Mouse (Mus musculus) left cerebral cortex, postnatal 25 days (tissue): ENCODE data around the gene Cpa4. TPM values are rescaled to one million over a fixed set of nuclear protein-coding genes. Genes with fewer than 3 reads are reported as not detected.

Source experiments
- DNase-seq, 2 experiments: peaks; one replicate each; pipeline ENCODE4 v3.0.0; 2022; ENCODE audit warnings: low spot score in 2 of 2, mixed read lengths in 1 of 2
- intact Hi-C: fragments of 180-260 bp; cut with DNase I; formaldehyde crosslinking; loops from one replicate; pipeline ENCODE4 v1.15.1; 2025
- total RNA-seq, 2 experiments: library from RNA; stranded (reverse); gene quantifications; 2 replicates each; pipeline ENCODE4 v1.2.3; 2021

Cpa4 gene
- total RNA-seq, 2 experiments from 2014 or later = 0.16 to 0.18 TPM

DNA sequence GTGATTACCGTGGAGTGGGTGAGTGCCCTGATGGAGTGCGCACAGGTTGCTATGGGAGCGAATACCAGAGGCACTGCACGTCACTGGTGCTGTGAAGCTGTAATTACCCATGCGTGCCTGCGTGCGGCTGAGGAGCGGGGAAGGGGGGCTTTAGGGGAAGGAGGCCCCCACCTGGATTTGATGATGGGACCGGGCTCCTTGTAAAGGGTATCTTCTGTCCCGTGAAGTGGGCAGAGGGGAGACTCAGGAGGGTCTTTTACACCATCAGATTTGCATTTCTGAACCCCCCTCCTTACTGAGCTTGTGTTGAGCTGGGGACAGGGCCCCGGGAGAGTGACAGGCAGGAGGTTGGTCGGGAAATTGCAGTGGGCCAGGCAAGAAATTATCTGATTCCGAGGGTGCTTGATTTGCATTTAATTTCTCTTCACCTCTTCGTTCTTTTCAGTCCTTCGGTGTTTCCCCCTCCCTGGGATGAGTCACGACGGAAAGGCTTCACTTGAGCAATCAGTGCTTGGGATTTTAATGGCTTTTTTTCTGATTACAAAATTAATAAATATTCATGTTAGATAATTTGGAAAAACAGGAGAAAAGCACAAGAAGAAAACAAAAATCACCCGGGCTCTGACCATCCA lies 49.9 kb downstream of the Cpa4 start:
- peak; percentile 69 to 70 for DNase-seq
- intact Hi-C loops = no loop called here

DNA sequence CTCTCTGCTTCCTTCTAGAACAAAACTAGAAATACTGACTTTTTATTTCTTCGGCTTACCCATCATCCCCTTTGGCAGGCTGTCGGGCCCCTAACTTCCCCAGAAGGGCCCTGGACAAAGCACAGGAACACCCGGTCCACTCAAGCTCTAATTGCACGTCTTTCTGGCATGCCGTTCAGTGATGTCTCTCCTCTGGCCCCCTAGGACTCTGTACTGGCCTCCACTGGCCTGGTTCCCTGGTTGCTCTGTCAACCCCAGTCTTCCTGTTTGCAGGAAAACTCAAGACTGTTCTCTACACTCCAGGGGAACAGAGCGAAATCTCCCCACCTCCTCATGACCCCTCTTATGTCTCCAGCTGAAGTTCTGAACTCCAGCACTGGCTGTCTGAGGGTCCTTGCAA lies 50.6 kb downstream of the Cpa4 start:
- intact Hi-C loops = no loop called here
- no peak for DNase-seq

DNA sequence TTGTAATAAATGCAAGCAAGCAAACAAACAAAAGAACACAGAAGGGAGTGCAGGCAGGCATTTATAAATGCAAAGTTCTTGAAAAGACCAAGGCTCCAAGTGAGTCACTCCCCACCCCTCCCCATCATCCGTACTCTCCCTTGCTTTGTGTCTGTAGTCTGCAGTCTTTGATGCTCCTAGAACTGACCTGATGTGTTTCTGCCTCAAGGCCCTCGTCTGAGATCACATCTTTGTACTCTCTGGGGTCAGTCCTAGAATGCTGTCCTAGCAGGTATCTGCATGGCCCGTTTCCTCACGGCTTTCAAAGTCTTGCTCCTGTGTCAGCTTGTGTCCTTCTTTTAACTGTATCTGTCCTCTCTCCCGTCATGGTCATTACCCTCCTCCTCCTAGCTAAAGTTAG lies 51.4 kb downstream of the Cpa4 start:
- no peak for DNase-seq
- intact Hi-C loops = no loop called here

DNA sequence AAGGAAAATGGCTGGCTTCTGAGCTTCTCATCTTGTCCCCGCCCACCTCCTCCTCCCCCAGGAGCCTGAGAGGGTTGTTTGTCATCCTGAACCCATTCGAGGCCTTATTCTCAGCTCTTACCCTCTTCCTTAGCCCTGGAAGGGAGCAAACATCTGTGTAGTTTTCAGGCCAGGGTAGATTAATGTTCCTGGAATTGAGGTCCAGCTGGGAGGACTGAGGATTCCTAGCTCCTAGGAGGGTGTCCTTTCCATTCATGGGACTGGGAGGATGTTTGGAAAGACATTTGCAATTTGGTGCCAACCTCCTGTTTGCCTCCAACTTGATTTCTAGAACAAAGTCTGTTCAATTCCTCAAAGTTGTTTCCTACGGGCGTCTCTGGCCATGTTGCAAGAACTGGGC lies 52.4 kb downstream of the Cpa4 start:
- intact Hi-C loops = no loop called here
- DNase-seq = no peak

DNA sequence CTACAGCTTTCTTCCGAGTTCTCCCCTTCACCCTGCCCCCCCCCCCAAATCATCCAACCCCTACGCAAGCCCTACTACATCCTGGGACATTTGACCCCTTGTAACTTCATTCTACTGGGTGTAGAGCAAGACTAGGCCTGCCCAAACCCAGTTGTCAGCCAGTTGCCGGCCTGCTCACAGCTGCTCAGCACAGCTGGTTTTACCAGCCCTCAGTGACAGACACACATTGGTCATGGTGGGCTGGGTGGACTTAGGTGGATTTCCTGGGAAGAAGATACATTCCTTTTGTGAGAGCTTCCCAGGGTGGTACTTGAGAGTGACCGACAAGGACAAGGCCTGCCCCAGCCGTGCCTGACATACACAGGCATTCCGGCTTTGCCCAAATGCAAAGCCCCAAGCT lies 52.8 kb downstream of the Cpa4 start:
- intact Hi-C loops = no loop called here
- no peak for DNase-seq

DNA sequence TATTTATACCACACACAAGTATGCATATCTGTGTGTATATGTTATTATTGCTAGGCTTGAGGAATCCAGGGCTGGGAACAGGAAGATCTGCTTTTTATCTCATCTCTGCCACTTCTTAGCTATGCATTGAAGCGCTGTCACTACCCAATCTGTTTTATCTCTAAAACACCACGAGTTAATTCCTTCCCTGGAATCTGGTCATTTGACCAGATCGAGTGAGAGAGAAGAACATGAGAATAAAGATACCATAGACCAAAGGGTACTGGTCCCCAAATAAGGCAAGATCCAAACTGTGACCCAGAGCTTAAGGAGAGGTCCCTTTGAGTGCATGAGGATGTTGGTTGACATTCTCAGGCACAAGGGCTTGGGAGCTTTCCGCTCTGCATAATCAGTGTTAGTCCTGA lies 53.8 kb downstream of the Cpa4 start:
- intact Hi-C loops = no loop called here
- DNase-seq = no peak

DNA sequence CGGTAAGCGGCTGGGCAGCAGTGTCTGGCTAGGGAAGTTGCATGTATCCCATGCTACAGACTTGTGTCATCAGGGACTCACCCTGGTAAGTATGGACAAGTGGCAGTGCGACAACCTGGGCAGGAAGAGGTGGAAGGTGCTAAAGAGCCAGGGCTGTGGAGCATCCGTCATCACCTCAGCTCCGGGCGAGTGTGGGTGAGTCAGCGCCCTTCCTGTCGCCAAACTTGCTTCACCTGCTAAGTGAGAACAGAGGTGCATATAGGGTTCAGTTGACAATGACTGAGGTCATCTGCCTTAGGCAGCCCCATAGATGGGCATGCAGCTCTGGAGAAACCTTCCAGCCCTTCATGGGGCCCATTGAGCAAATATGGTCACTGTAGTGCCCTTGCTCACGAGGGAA lies 56.6 kb downstream of the Cpa4 start:
- intact Hi-C loops = no loop called here
- no peak for DNase-seq

DNA sequence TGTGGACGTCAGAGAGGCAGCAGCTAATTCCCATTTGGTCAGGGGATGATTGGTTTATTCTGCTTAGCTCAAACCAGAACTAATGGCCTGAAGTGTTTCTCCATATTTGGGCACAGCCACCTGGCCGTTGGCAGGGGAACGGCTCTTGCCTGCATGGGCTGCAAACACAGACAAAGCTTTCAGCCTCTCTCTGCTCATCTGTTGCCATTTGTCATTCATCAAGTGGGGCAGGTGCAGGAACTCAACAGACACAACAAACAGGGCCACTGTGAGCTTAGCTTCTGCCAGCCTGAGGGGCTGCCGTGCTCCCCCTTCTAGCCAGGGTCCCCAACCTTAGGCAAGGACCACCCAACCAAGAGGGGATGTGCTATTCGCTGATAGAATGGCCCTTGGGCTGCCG lies 60.0 kb downstream of the Cpa4 start:
- intact Hi-C loops = no loop called here
- DNase-seq = peak in 1 of 2 experiments; percentile 34

DNA sequence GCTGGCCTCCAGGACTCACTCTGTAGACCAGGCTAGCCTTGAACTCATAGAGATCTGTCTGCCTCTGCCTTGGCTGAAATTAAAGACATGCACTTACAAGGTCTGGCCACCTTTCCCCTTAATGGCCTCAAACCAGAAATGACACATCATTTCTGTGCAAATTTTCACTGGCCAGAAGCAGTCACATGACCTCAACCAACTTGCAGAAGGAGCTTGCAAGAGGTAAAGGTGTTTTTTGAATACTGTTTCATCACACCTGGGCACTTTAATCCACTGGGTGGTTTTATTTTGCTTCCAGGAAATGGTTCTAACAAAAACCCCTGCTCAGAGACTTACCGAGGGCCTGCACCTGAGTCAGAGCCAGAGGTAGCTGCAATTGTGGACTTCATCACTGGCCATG lies 61.8 kb downstream of the Cpa4 start:
- no peak for DNase-seq
- intact Hi-C loops = no loop called here

DNA sequence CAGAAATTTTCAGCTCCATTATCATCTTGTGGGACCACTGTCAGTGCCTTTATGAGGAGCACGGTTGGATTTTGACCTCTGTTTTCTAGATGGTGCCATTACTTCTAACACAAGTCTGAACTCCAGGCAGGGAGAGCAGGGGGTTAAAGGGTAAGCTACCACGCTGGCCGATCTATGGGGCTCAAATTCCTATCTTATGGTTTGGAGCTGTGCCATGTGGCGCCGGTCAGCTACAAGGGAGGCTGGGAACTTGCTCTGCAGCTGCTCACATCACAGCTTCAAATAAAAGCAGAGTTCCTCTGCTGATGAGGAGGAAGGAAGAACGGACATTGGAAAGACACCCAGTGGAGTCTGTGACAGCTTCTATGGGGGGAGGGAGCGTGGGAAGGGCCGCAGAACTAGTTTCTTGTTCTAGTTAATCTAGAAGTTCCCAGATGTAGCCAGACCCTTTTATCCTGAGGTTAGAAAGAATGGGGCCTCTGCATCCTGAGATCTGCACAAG lies 67.2 kb downstream of the Cpa4 start:
- intact Hi-C loops = no loop called here
- no peak for DNase-seq

DNA sequence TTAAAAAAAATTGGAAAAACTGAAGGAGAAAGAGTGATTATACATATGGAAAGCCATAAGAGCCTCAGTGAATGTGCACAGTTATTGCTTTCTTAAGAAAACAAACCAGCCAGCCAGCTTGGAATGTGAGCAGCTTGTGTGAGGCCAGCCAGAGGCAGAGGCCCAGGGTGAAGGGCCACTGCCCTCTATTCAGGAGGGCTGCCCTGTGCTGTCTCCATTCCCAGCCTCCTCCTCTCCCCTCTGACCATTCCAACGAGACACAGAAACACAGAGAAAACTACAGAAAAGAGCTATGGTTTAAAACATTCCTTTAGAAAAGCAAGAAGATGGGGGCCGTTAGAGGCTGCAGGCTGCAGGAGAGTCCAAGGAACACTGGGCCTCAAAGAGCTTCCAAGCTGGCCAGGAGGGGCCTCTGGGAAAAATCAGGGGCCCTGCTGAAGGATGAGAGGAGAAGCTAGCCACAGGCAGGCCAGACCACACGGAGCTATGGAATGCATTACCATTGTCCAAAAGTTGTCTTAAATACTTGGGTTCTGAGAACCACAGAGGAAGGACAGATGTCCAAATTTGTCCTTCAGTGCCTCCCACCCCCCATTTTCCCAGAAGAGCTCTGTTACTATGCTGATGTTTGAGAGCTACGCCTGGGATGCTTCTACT lies 68.1 kb downstream of the Cpa4 start:
- no peak for DNase-seq
- intact Hi-C loops = no loop called here

DNA sequence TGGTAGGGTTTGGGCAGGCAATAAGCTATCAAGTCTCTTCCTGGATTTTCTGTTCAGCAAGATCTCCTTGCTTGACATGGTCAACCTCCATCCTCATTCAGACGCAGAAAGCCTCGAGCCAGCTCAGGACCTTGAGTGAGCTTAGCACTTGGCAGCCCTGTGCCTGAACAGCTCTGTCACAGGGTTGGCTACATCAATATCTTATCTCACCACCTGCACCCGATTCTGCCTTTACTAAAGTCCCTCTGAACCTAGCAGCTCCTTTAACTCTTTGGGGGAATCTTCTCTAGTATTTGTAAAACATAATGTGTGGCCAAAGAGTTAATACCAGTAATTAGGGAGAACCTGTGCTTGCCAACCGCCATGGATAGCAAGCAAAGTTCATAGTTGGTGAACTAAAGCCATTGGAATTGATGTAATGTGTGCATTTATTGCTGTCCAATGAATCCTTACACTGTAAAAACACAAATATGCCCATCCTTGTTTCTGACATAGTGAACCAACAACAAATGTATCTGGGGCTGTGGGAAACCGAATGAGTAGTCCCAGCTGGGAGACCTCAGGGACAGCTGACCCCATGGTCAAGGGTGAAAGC lies 70.6 kb downstream of the Cpa4 start, which contains the start of gene Cpa1:
Cpa1 (plus strand) TSS at position 545 of the 595 bp plus-strand sequence.
- intact Hi-C loops = no loop called here
- DNase-seq = no peak

Other genes starting within 250 kb of the Cpa4 start
- gene Zc3hc1, start 177.3 kb upstream of the Cpa4 start, total RNA-seq = 10 to 100 TPM; 26.5 to 28.9 TPM
- 100 to 1,000 TPM; 106 to 111 TPM for gene Klhdc10, start 166.5 kb upstream of the Cpa4 start, total RNA-seq
- gene Tmem209, start 58.6 kb upstream of the Cpa4 start, total RNA-seq = 10 to 100 TPM; 17.4 to 20.1 TPM
- gene Ssmem1, start 58.5 kb upstream of the Cpa4 start, total RNA-seq = under 1 TPM; 0.50 to 0.96 TPM
- 1 to 10 TPM; 2.2 to 2.3 TPM for gene Cpa2, start 26.8 kb upstream of the Cpa4 start, total RNA-seq
- not detected for gene Cpa5, start 42.6 kb downstream of the Cpa4 start, total RNA-seq
- not detected for gene Cpa1, start 70.8 kb downstream of the Cpa4 start, total RNA-seq
- 1 to 10 TPM; 7.5 to 8.1 TPM for gene Cep41, start 125.4 kb downstream of the Cpa4 start, total RNA-seq
- 100 to 1,000 TPM; 120 to 124 TPM for gene Mest, start 155.2 kb downstream of the Cpa4 start, total RNA-seq